15 mouse cellular contexts compared by ENCODE assay signal in the genomic region with DNA sequence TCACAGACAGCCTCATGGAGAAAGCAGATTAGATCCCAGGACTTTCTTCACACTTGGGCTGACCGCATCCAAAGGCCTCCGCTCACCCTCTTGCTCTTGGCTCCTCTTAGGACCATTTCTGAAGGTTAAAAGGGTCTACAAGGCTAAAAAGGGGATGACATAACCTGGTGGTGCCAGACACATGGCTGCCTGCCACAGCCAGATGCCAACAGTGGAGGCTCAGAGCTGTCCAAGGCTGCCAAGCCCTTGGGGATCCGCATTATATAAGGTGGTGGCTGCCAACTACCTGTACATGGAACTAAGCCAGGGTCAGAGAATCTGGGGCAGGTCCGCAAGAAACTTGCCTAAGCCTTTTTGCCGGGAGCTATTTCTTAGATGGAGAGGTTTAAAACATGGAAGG.
DNase-seq lines count a peak whose midpoint lies in the region; ATAC-seq lines count a peak whose summit lies in the region.
"Had no signal": no experiment of that assay in that cellular context is flagged by ENCODE, and none has a peak within 500 bp of the region (broad histone marks: within the 10 kb centered on the region; RNA-seq: fewer than 3 reads in every experiment).

No protein-coding gene starts in this region.

- no peak overlapping the region for H3K4me3 ChIP-seq in liver, embryonic 11.5 days (ENCODE audit: low read depth, low read length)
- H3K4me3 ChIP-seq: embryonic facial prominence, embryonic 12.5 days; forebrain, embryonic 12.5 days; hindbrain, embryonic 12.5 days had no signal

- H3K4me2 ChIP-seq in liver, embryonic 11.5 days: no peak overlapping the region
- H3K4me2 ChIP-seq: embryonic facial prominence, embryonic 12.5 days; forebrain, embryonic 12.5 days; hindbrain, embryonic 12.5 days; lung, embryonic 14.5 days had no signal

- DNase-seq in cerebellum, postnatal 4 days (ENCODE audit: low spot score in 2 of 2): no peak
- peak; percentile 48 to 55 for DNase-seq in kidney, postnatal 36 days
- no peak for DNase-seq in kidney, postnatal 14 days
- DNase-seq in cerebellum, adult 8-10 months: peak; percentile 40
- peak; percentile 29 to 40 for DNase-seq in heart, postnatal 10 days
- DNase-seq in liver, embryonic 11.5 days (ENCODE audit: low spot score): no peak
- DNase-seq: gastrocnemius, postnatal 10 days; lung, embryonic 14.5 days; thymus, postnatal 25 days had no signal

- no peaks in the 10 kb centered on the region for H3K36me3 ChIP-seq in liver, embryonic 11.5 days (ENCODE audit: control insufficient read depth, insufficient read depth, low read length)
- H3K36me3 ChIP-seq: embryonic facial prominence, embryonic 12.5 days; forebrain, embryonic 12.5 days; hindbrain, embryonic 12.5 days had no signal

- H3K27me3 ChIP-seq in liver, embryonic 11.5 days (replicated peaks; ENCODE audit: control insufficient read depth, insufficient read depth, low read length): no peaks in the 10 kb centered on the region
- H3K27me3 ChIP-seq: embryonic facial prominence, embryonic 12.5 days; forebrain, embryonic 12.5 days; hindbrain, embryonic 12.5 days had no signal

- H3K27ac ChIP-seq in liver, embryonic 11.5 days (ENCODE audit: low read depth, low read length): no peak overlapping the region
- H3K27ac ChIP-seq: embryonic facial prominence, embryonic 12.5 days; forebrain, embryonic 12.5 days; hindbrain, embryonic 12.5 days had no signal

- ATAC-seq in cerebellum, adult (ENCODE audit: insufficient number of reproducible peaks, low FRiP score, low TSS enrichment): peak; percentile 56; the same call in 1 of the 2 replicates
- no peak for ATAC-seq in activated CD4-positive, CD25-positive, alpha-beta regulatory T cell, adult 4 months
- ATAC-seq in liver, embryonic 11.5 days (replicated peaks; ENCODE audit: low FRiP score): no peak
- ATAC-seq: intestine, embryonic 16.5 days had no signal

- H3K9me3 ChIP-seq in liver, embryonic 11.5 days (ENCODE audit: control insufficient read depth, low read length): no peaks in the 10 kb centered on the region
- H3K9me3 ChIP-seq: embryonic facial prominence, embryonic 12.5 days; forebrain, embryonic 12.5 days; hindbrain, embryonic 12.5 days had no signal

- intact Hi-C loops in heart, postnatal 10 days (cut with DNase I): no loop called here

- WGBS in liver, embryonic 11.5 days: 84% methylated on average over 5 of the region's 5 CpGs

- H3K4me1 ChIP-seq in liver, embryonic 11.5 days (replicated peaks; ENCODE audit: control insufficient read depth, insufficient read depth, low read length): no peaks in the 10 kb centered on the region
- H3K4me1 ChIP-seq: embryonic facial prominence, embryonic 12.5 days; forebrain, embryonic 12.5 days; hindbrain, embryonic 12.5 days had no signal

- no peak overlapping the region for H3K9ac ChIP-seq in liver, embryonic 11.5 days (ENCODE audit: low read depth, low read length)
- H3K9ac ChIP-seq: embryonic facial prominence, embryonic 12.5 days; forebrain, embryonic 12.5 days; hindbrain, embryonic 12.5 days; lung, embryonic 14.5 days had no signal

Comparison
In these comparisons a context has a peak if more than half of its experiments do, and no peak if none do; other contexts are left out.
1. DNase-seq: peak in kidney, postnatal 36 days (2 of 2), cerebellum, adult 8-10 months (single experiment) and heart, postnatal 10 days (2 of 2); none in cerebellum, postnatal 4 days (0 of 2), kidney, postnatal 14 days (single experiment) and liver, embryonic 11.5 days (single experiment).